Mouse (Mus musculus): ENCODE measurements at regions not wholly inside any gene's neighbourhood (a gene's known extent, or its start where the extent isn't known, plus 50 kb on each side); places are given as distances from the start of the nearest gene placed in this dataset.

- no peak for DNase-seq (ENCODE audit: low spot score)
Observed at GRCm38 (mm10) chr9:34323571-34323970, 162.1 kb upstream of the Kirrel3 start.

GRCm38 (mm10) chr9:34328723-34329122, 157.0 kb upstream of the Kirrel3 start:
- no peak for DNase-seq (ENCODE audit: low spot score)

- DNase-seq (ENCODE audit: low spot score), result no peak
Observed at GRCm38 (mm10) chr9:34334112-34334511, 151.6 kb upstream of the Kirrel3 start.

GRCm38 (mm10) chr9:34334555-34335468, 150.9 kb upstream of the Kirrel3 start:
- no peak for DNase-seq (ENCODE audit: low spot score)

- no peak for DNase-seq (ENCODE audit: low spot score)
Observed at GRCm38 (mm10) chr9:34348442-34348841, 137.3 kb upstream of the Kirrel3 start.

GRCm38 (mm10) chr9:34349997-34350396, 135.7 kb upstream of the Kirrel3 start:
- DNase-seq (ENCODE audit: low spot score), result peak; percentile 4

GRCm38 (mm10) chr9:34353744-34354143, 131.9 kb upstream of the Kirrel3 start:
- DNase-seq (ENCODE audit: low spot score), result no peak

- DNase-seq (ENCODE audit: low spot score), result no peak
Observed at GRCm38 (mm10) chr9:34354723-34355316, 130.9 kb upstream of the Kirrel3 start.

- no peak for DNase-seq (ENCODE audit: low spot score)
Observed at GRCm38 (mm10) chr9:34370686-34371398, 114.9 kb upstream of the Kirrel3 start.

GRCm38 (mm10) chr9:34375187-34375586, 110.5 kb upstream of the Kirrel3 start:
- no peak for DNase-seq (ENCODE audit: low spot score)

- no peak for DNase-seq (ENCODE audit: low spot score)
Observed at GRCm38 (mm10) chr9:34380008-34380407, 105.7 kb upstream of the Kirrel3 start.

GRCm38 (mm10) chr9:34381601-34382000, 104.1 kb upstream of the Kirrel3 start:
- no peak for DNase-seq (ENCODE audit: low spot score)

- no peak for DNase-seq (ENCODE audit: low spot score)
Observed at GRCm38 (mm10) chr9:34382208-34382607, 103.5 kb upstream of the Kirrel3 start.

GRCm38 (mm10) chr9:34386071-34386470, 99.6 kb upstream of the Kirrel3 start:
- DNase-seq (ENCODE audit: low spot score), result peak; percentile 25

- no peak for DNase-seq (ENCODE audit: low spot score)
Observed at GRCm38 (mm10) chr9:34393042-34393441, 92.7 kb upstream of the Kirrel3 start.

GRCm38 (mm10) chr9:34395839-34396804, 89.6 kb upstream of the Kirrel3 start:
- DNase-seq (ENCODE audit: low spot score), result no peak

GRCm38 (mm10) chr9:34411699-34412098, 74.0 kb upstream of the Kirrel3 start:
- no peak for DNase-seq (ENCODE audit: low spot score)

- DNase-seq (ENCODE audit: low spot score), result no peak
Observed at GRCm38 (mm10) chr9:34416153-34416552, 69.5 kb upstream of the Kirrel3 start.

GRCm38 (mm10) chr9:34418100-34418499, 67.6 kb upstream of the Kirrel3 start:
- DNase-seq (ENCODE audit: low spot score), result no peak

GRCm38 (mm10) chr9:34421956-34422355, 63.7 kb upstream of the Kirrel3 start:
- DNase-seq (ENCODE audit: low spot score), result no peak

GRCm38 (mm10) chr9:34423062-34423461, 62.6 kb upstream of the Kirrel3 start:
- DNase-seq (ENCODE audit: low spot score), result no peak

GRCm38 (mm10) chr9:34426589-34426988, 59.1 kb upstream of the Kirrel3 start:
- DNase-seq (ENCODE audit: low spot score), result no peak

All from ovary, adult 18-20 months (tissue).